Mouse (Mus musculus) hindbrain, embryonic 15.5 days (tissue): ENCODE measurements at regions not wholly inside any gene's neighbourhood (a gene's known extent, or its start where the extent isn't known, plus 50 kb on each side); places are given as distances from the start of the nearest gene placed in this dataset.

Experiments
- ATAC-seq: fragments of 200-750 bp; cut with Nextera tagmentation; 2 replicates; pipeline ENCODE4 v1.8.0; 2017; ENCODE audit warnings: low read depth, moderate number of reproducible peaks, moderate TSS enrichment; ENCODE audit not compliant: low FRiP score
- H3K27ac ChIP-seq: fragments of 300-500 bp; sonication (generic); replicated peaks from 2 replicates; pipeline ENCODE4 v1.5.1; 2015; ENCODE audit warnings: mild to moderate bottlenecking, inconsistent platforms
- H3K27me3 ChIP-seq: fragments of 300-500 bp; sonication (generic); 2 replicates; pipeline ENCODE4 v1.6.1; 2015; ENCODE audit warnings: control low read depth, inconsistent platforms
- H3K36me3 ChIP-seq: fragments of 300-500 bp; sonication (generic); 2 replicates; pipeline ENCODE4 v1.6.1; 2015; ENCODE audit warnings: control low read depth, inconsistent platforms
- H3K4me1 ChIP-seq: fragments of 300-500 bp; sonication (generic); replicated peaks from 2 replicates; pipeline ENCODE4 v1.6.1; 2015; ENCODE audit warnings: control low read depth, inconsistent platforms
- H3K4me2 ChIP-seq: fragments of 300-500 bp; sonication (generic); 2 replicates; pipeline ENCODE4 v1.6.1; 2015; ENCODE audit warnings: moderate library complexity, mild to moderate bottlenecking, inconsistent platforms
- H3K4me3 ChIP-seq: fragments of 300-500 bp; sonication (generic); 2 replicates; pipeline ENCODE4 v1.5.1; 2015; ENCODE audit warnings: mild to moderate bottlenecking, inconsistent platforms
- H3K9ac ChIP-seq: fragments of 300-500 bp; sonication (generic); 2 replicates; pipeline ENCODE4 v1.6.1; 2015; ENCODE audit warnings: inconsistent platforms
- H3K9me3 ChIP-seq: fragments of 300-500 bp; sonication (generic); 2 replicates; pipeline ENCODE4 v1.6.1; 2016; ENCODE audit warnings: control low read depth, inconsistent platforms
- WGBS: fragments of 180-500 bp; shearing (Covaris S2); methylation state at CpG from one replicate; pipeline ENCODE4 v1.1.7; 2015; 5-methylcytosine and 5-hydroxymethylcytosine counted together

GRCm38 (mm10) chr13:114613909-114614308 is 155.2 kb upstream of the Fst start:
- Histone ChIP-seq H3K4me3 (no peak overlapping the region), H3K36me3 (no peaks in the 10 kb centered on the region), H3K9me3 (no peaks in the 10 kb centered on the region), H3K9ac (no peak overlapping the region), H3K27ac (no peak overlapping the region), H3K27me3 (no peaks in the 10 kb centered on the region), H3K4me1 (no peaks in the 10 kb centered on the region), H3K4me2 (no peak overlapping the region)
- 92% methylated on average over 1 of the region's 1 CpGs for WGBS
- ATAC-seq, result no peak

- Histone ChIP-seq H3K36me3 (no peaks in the 10 kb centered on the region), H3K4me1 (no peaks in the 10 kb centered on the region)
Observed at GRCm38 (mm10) chr13:114619416-114619815, 160.7 kb upstream of the Fst start.

GRCm38 (mm10) chr13:114636731-114637130 is 178.0 kb upstream of the Fst start:
- no peak for ATAC-seq
- Histone ChIP-seq H3K27ac (no peak overlapping the region), H3K27me3 (no peaks in the 10 kb centered on the region), H3K4me1 (no peaks in the 10 kb centered on the region), H3K9ac (no peak overlapping the region), H3K9me3 (no peaks in the 10 kb centered on the region), H3K4me2 (no peak overlapping the region), H3K36me3 (no peaks in the 10 kb centered on the region), H3K4me3 (no peak overlapping the region)
- 80% methylated on average over 4 of the region's 4 CpGs for WGBS

More at GRCm38 (mm10) chr13:114619416-114619815, 160.7 kb upstream of the Fst start:
- ATAC-seq, result no peak
- Histone ChIP-seq H3K4me2 (no peak overlapping the region), H3K27me3 (no peaks in the 10 kb centered on the region), H3K27ac (no peak overlapping the region), H3K9ac (no peak overlapping the region), H3K9me3 (no peaks in the 10 kb centered on the region), H3K4me3 (no peak overlapping the region)
- 85% methylated on average over 4 of the region's 4 CpGs for WGBS

- ATAC-seq, result no peak
- Histone ChIP-seq H3K4me1 (no peaks in the 10 kb centered on the region), H3K9ac (no peak overlapping the region), H3K4me2 (no peak overlapping the region), H3K4me3 (no peak overlapping the region), H3K9me3 (no peaks in the 10 kb centered on the region), H3K27me3 (no peaks in the 10 kb centered on the region), H3K27ac (no peak overlapping the region), H3K36me3 (no peaks in the 10 kb centered on the region)
- WGBS, result 89% methylated on average over 2 of the region's 2 CpGs
Observed at GRCm38 (mm10) chr13:114639531-114639930, 178.5 kb upstream of the Mocs2 start.

- Histone ChIP-seq H3K4me1 (no peaks in the 10 kb centered on the region), H3K36me3 (no peaks in the 10 kb centered on the region), H3K4me2 (0 out of 2 replicates have a peak overlapping the region, but pooled peaks have one; percentile 11), H3K9ac (no peak overlapping the region), H3K9me3 (no peaks in the 10 kb centered on the region), H3K27ac (no peak overlapping the region), H3K4me3 (no peak overlapping the region), H3K27me3 (no peaks in the 10 kb centered on the region)
- 31% methylated on average over 9 of the region's 9 CpGs for WGBS
- ATAC-seq, result peak; percentile 69; the same call in 1 of the 2 replicates
Observed at GRCm38 (mm10) chr13:114641688-114642390, 176.2 kb upstream of the Mocs2 start.

GRCm38 (mm10) chr13:114642901-114643491 is 175.0 kb upstream of the Mocs2 start:
- WGBS, result 35% methylated on average over 3 of the region's 3 CpGs
- Histone ChIP-seq H3K4me3 (no peak overlapping the region), H3K4me1 (no peaks in the 10 kb centered on the region), H3K4me2 (no peak overlapping the region; the same call in 1 of the 2 replicates), H3K27ac (no peak overlapping the region), H3K9ac (no peak overlapping the region), H3K36me3 (no peaks in the 10 kb centered on the region), H3K9me3 (no peaks in the 10 kb centered on the region), H3K27me3 (no peaks in the 10 kb centered on the region)
- ATAC-seq, result no peak

- Histone ChIP-seq H3K4me2 (peak overlapping the region; percentile 24; the same call in 1 of the 2 replicates), H3K27me3 (no peaks in the 10 kb centered on the region), H3K9ac (no peak overlapping the region), H3K4me1 (no peaks in the 10 kb centered on the region), H3K9me3 (no peaks in the 10 kb centered on the region), H3K36me3 (no peaks in the 10 kb centered on the region), H3K4me3 (no peak overlapping the region), H3K27ac (no peak overlapping the region)
- WGBS, result 33% methylated on average over 11 of the region's 11 CpGs
- ATAC-seq, result no peak
Observed at GRCm38 (mm10) chr13:114643521-114643920, 174.5 kb upstream of the Mocs2 start.

GRCm38 (mm10) chr13:114654267-114654666 is 163.8 kb upstream of the Mocs2 start:
- Histone ChIP-seq H3K27me3 (no peaks in the 10 kb centered on the region), H3K4me1 (no peaks in the 10 kb centered on the region), H3K4me2 (no peak overlapping the region), H3K4me3 (no peak overlapping the region), H3K27ac (no peak overlapping the region), H3K9me3 (no peaks in the 10 kb centered on the region), H3K9ac (no peak overlapping the region), H3K36me3 (no peaks in the 10 kb centered on the region)
- 84% methylated on average over 7 of the region's 7 CpGs for WGBS
- ATAC-seq, result no peak

- Histone ChIP-seq H3K9me3 (no peaks in the 10 kb centered on the region), H3K4me1 (no peaks in the 10 kb centered on the region), H3K9ac (no peak overlapping the region), H3K4me3 (no peak overlapping the region), H3K27me3 (no peaks in the 10 kb centered on the region), H3K27ac (no peak overlapping the region), H3K36me3 (no peaks in the 10 kb centered on the region), H3K4me2 (no peak overlapping the region)
- no peak for ATAC-seq
- WGBS, result 89% methylated on average over 4 of the region's 4 CpGs
Observed at GRCm38 (mm10) chr13:114654953-114655586, 163.0 kb upstream of the Mocs2 start.

GRCm38 (mm10) chr13:114672411-114672810 is 145.6 kb upstream of the Mocs2 start:
- Histone ChIP-seq H3K9me3 (no peaks in the 10 kb centered on the region), H3K27me3 (no peaks in the 10 kb centered on the region), H3K27ac (no peak overlapping the region), H3K9ac (no peak overlapping the region), H3K4me3 (no peak overlapping the region), H3K4me1 (no peaks in the 10 kb centered on the region), H3K36me3 (no peaks in the 10 kb centered on the region), H3K4me2 (no peak overlapping the region)
- ATAC-seq, result no peak

- ATAC-seq, result no peak
- H3K36me3 ChIP-seq, result no peaks in the 10 kb centered on the region
- WGBS, result 79% methylated on average over 5 of the region's 5 CpGs
- H3K27me3 ChIP-seq, result no peaks in the 10 kb centered on the region
- no peak overlapping the region for H3K9ac ChIP-seq
- H3K4me3 ChIP-seq, result no peak overlapping the region
- no peak overlapping the region for H3K27ac ChIP-seq
- H3K4me1 ChIP-seq, result no peaks in the 10 kb centered on the region
- H3K9me3 ChIP-seq, result no peaks in the 10 kb centered on the region
- no peak overlapping the region for H3K4me2 ChIP-seq
Observed at GRCm38 (mm10) chr13:114679703-114680378, 138.2 kb upstream of the Mocs2 start.

- Histone ChIP-seq H3K36me3 (no peaks in the 10 kb centered on the region), H3K4me2 (no peak overlapping the region), H3K4me1 (no peaks in the 10 kb centered on the region), H3K9me3 (no peaks in the 10 kb centered on the region), H3K9ac (no peak overlapping the region), H3K4me3 (no peak overlapping the region), H3K27me3 (no peaks in the 10 kb centered on the region), H3K27ac (no peak overlapping the region)
- no peak for ATAC-seq
- WGBS, result 53% methylated on average over 9 of the region's 9 CpGs
Observed at GRCm38 (mm10) chr13:114680379-114680733, 137.7 kb upstream of the Mocs2 start.
